Mouse (Mus musculus) midbrain, embryonic 15.5 days (tissue): ENCODE results near the gene Katnal1. TPM values are rescaled to one million over a fixed set of nuclear protein-coding genes. Genes with fewer than 3 reads are reported as not detected.

ENCODE experiments used
- ATAC-seq: fragments of 200-750 bp; cut with Nextera tagmentation; replicated peaks from 2 replicates; pipeline ENCODE4 v1.8.0; 2017; ENCODE audit warnings: moderate TSS enrichment
- H3K27ac ChIP-seq: fragments of 300-500 bp; sonication (generic); 2 replicates; pipeline ENCODE4 v1.5.1; 2015; ENCODE audit warnings: mild to moderate bottlenecking, inconsistent platforms
- H3K27me3 ChIP-seq: fragments of 300-500 bp; sonication (generic); replicated peaks from 2 replicates; pipeline ENCODE4 v1.6.1; 2015; ENCODE audit warnings: inconsistent platforms
- H3K36me3 ChIP-seq: fragments of 300-500 bp; sonication (generic); replicated peaks from 2 replicates; pipeline ENCODE4 v1.6.1; 2015; ENCODE audit warnings: inconsistent platforms
- H3K4me1 ChIP-seq: fragments of 300-500 bp; sonication (generic); 2 replicates; pipeline ENCODE4 v1.6.1; 2015; ENCODE audit warnings: inconsistent platforms
- H3K4me2 ChIP-seq: fragments of 300-500 bp; sonication (generic); 2 replicates; pipeline ENCODE4 v1.6.1; 2015; ENCODE audit warnings: inconsistent platforms, mild to moderate bottlenecking, moderate library complexity
- H3K4me3 ChIP-seq: fragments of 300-500 bp; sonication (generic); 2 replicates; pipeline ENCODE4 v1.5.1; 2015; ENCODE audit warnings: mild to moderate bottlenecking, inconsistent platforms
- H3K9ac ChIP-seq: fragments of 300-500 bp; sonication (generic); 2 replicates; pipeline ENCODE4 v1.6.1; 2015; ENCODE audit warnings: mild to moderate bottlenecking, inconsistent platforms
- H3K9me3 ChIP-seq: fragments of 300-500 bp; sonication (generic); 2 replicates; pipeline ENCODE4 v1.6.1; 2016; ENCODE audit warnings: inconsistent platforms
- WGBS: fragments of 180-500 bp; shearing (Covaris S2); methylation state at CpG from one replicate; pipeline ENCODE4 v1.1.7; 2015; ENCODE audit warnings: mixed read lengths; 5-methylcytosine and 5-hydroxymethylcytosine counted together
- polyA plus RNA-seq: library from polyadenylated mRNA; unstranded; fragments of >200 nt; fragmentation: Nextera tagmentation; extraction: Ambion mirVana; gene quantifications from 2 replicates; pipeline ENCODE4 v1.2.1, GENCODE M21; 2015

Katnal1 gene
- polyA plus RNA-seq, 1 experiment from 2014 or later, result 42.7 TPM

GRCm38 (mm10) chr5:148863409-148863808, 65.7 kb downstream of the Katnal1 start:
- ATAC-seq, result no peak
- Histone ChIP-seq H3K4me3 (no peak overlapping the region), H3K36me3 (no peaks in the 10 kb centered on the region), H3K9ac (no peak overlapping the region), H3K27me3 (no peaks in the 10 kb centered on the region), H3K9me3 (no peaks in the 10 kb centered on the region), H3K4me1 (peaks cover 5% of the 10 kb centered on the region; the same call in 1 of the 2 replicates), H3K4me2 (no peak overlapping the region), H3K27ac (no peak overlapping the region)
- 66% methylated on average over 6 of the region's 6 CpGs for WGBS

GRCm38 (mm10) chr5:148862853-148863252, 66.3 kb downstream of the Katnal1 start:
- Histone ChIP-seq H3K4me2 (no peak overlapping the region), H3K4me1 (peaks cover 5% of the 10 kb centered on the region; the same call in 1 of the 2 replicates), H3K27me3 (no peaks in the 10 kb centered on the region), H3K27ac (no peak overlapping the region), H3K36me3 (no peaks in the 10 kb centered on the region), H3K4me3 (no peak overlapping the region), H3K9ac (no peak overlapping the region), H3K9me3 (no peaks in the 10 kb centered on the region)
- WGBS, result 69% methylated on average over 10 of the region's 10 CpGs
- ATAC-seq, result no peak

GRCm38 (mm10) chr5:148862136-148862535, 67.0 kb downstream of the Katnal1 start:
- no peak overlapping the region for H3K27ac ChIP-seq
- H3K4me3 ChIP-seq, result no peak overlapping the region
- peaks cover 5% of the 10 kb centered on the region; the same call in 1 of the 2 replicates for H3K4me1 ChIP-seq
- H3K9me3 ChIP-seq, result no peaks in the 10 kb centered on the region
- H3K4me2 ChIP-seq, result no peak overlapping the region
- H3K36me3 ChIP-seq, result no peaks in the 10 kb centered on the region
- 69% methylated on average over 8 of the region's 8 CpGs for WGBS
- ATAC-seq, result no peak
- no peak overlapping the region for H3K9ac ChIP-seq
- no peaks in the 10 kb centered on the region for H3K27me3 ChIP-seq

GRCm38 (mm10) chr5:148857522-148857921, 71.6 kb downstream of the Katnal1 start:
- no peaks in the 10 kb centered on the region for H3K36me3 ChIP-seq
- no peaks in the 10 kb centered on the region for H3K27me3 ChIP-seq
- no peaks in the 10 kb centered on the region for H3K9me3 ChIP-seq
- peaks cover 15% of the 10 kb centered on the region for H3K4me1 ChIP-seq
- no peak overlapping the region for H3K4me2 ChIP-seq
- ATAC-seq, result no peak
- no peak overlapping the region for H3K9ac ChIP-seq
- no peak overlapping the region for H3K4me3 ChIP-seq
- no peak overlapping the region for H3K27ac ChIP-seq
- WGBS, result 93% methylated on average over 3 of the region's 3 CpGs

GRCm38 (mm10) chr5:148855047-148855446, 74.1 kb downstream of the Katnal1 start:
- Histone ChIP-seq H3K4me3 (no peak overlapping the region), H3K9me3 (no peaks in the 10 kb centered on the region), H3K9ac (no peak overlapping the region), H3K36me3 (no peaks in the 10 kb centered on the region), H3K27ac (no peak overlapping the region; the same call in 1 of the 2 replicates), H3K4me1 (peaks cover 15% of the 10 kb centered on the region), H3K4me2 (no peak overlapping the region), H3K27me3 (no peaks in the 10 kb centered on the region)
- ATAC-seq, result no peak
- WGBS, result 82% methylated on average over 8 of the region's 8 CpGs

- 28% methylated on average over 5 of the region's 5 CpGs for WGBS
- H3K4me2 ChIP-seq, result no peak overlapping the region
- peak; percentile 90 for ATAC-seq
- H3K4me1 ChIP-seq, result peaks cover 15% of the 10 kb centered on the region
- H3K9ac ChIP-seq, result no peak overlapping the region
- H3K4me3 ChIP-seq, result no peak overlapping the region
- H3K9me3 ChIP-seq, result no peaks in the 10 kb centered on the region
- no peaks in the 10 kb centered on the region for H3K36me3 ChIP-seq
- peak overlapping the region; percentile 51 for H3K27ac ChIP-seq
- no peaks in the 10 kb centered on the region for H3K27me3 ChIP-seq
These were observed 75.0 kb downstream of the Katnal1 start for GRCm38 (mm10) chr5:148854166-148854565.

- H3K4me1 ChIP-seq, result peaks cover 8% of the 10 kb centered on the region
- H3K27me3 ChIP-seq, result no peaks in the 10 kb centered on the region
- no peak overlapping the region for H3K27ac ChIP-seq
- WGBS, result 91% methylated on average over 6 of the region's 6 CpGs
- H3K9me3 ChIP-seq, result no peaks in the 10 kb centered on the region
- no peak overlapping the region for H3K4me3 ChIP-seq
- no peaks in the 10 kb centered on the region for H3K36me3 ChIP-seq
- H3K9ac ChIP-seq, result no peak overlapping the region
- H3K4me2 ChIP-seq, result no peak overlapping the region
- no peak for ATAC-seq
These were observed 79.6 kb downstream of the Katnal1 start for GRCm38 (mm10) chr5:148849516-148849915.

GRCm38 (mm10) chr5:148847032-148847431, 82.1 kb downstream of the Katnal1 start:
- no peaks in the 10 kb centered on the region for H3K27me3 ChIP-seq
- 95% methylated on average over 5 of the region's 5 CpGs for WGBS
- no peak overlapping the region for H3K27ac ChIP-seq
- no peak for ATAC-seq
- no peak overlapping the region for H3K9ac ChIP-seq
- H3K4me3 ChIP-seq, result no peak overlapping the region
- H3K36me3 ChIP-seq, result no peaks in the 10 kb centered on the region
- no peaks in the 10 kb centered on the region for H3K4me1 ChIP-seq
- H3K9me3 ChIP-seq, result no peaks in the 10 kb centered on the region
- no peak overlapping the region for H3K4me2 ChIP-seq

GRCm38 (mm10) chr5:148837069-148837468, 92.1 kb downstream of the Katnal1 start:
- no peak overlapping the region for H3K4me3 ChIP-seq
- H3K27me3 ChIP-seq, result peaks cover 3% of the 10 kb centered on the region; the same call in 1 of the 2 replicates
- WGBS, result 36% methylated on average over 8 of the region's 8 CpGs
- H3K9me3 ChIP-seq, result no peaks in the 10 kb centered on the region
- no peak overlapping the region for H3K9ac ChIP-seq
- no peaks in the 10 kb centered on the region for H3K36me3 ChIP-seq
- no peak overlapping the region for H3K4me2 ChIP-seq
- H3K27ac ChIP-seq, result no peak overlapping the region
- peaks cover under 1% of the 10 kb centered on the region; the same call in 1 of the 2 replicates for H3K4me1 ChIP-seq
- ATAC-seq, result no peak

- H3K9ac ChIP-seq, result 0 out of 2 replicates have a peak overlapping the region, but pooled peaks have one; percentile 21
- H3K36me3 ChIP-seq, result no peaks in the 10 kb centered on the region
- no peaks in the 10 kb centered on the region for H3K9me3 ChIP-seq
- ATAC-seq, result 0 out of 2 replicates have a peak, but pooled peaks have one; percentile 56
- peaks cover 4% of the 10 kb centered on the region; the same call in 1 of the 2 replicates for H3K27me3 ChIP-seq
- no peak overlapping the region for H3K27ac ChIP-seq
- peaks cover 12% of the 10 kb centered on the region for H3K4me1 ChIP-seq
- WGBS, result 4% methylated on average over 23 of the region's 23 CpGs
- 0 out of 2 replicates have a peak overlapping the region, but pooled peaks have one; percentile 10 for H3K4me3 ChIP-seq
- peak overlapping the region; percentile 42 for H3K4me2 ChIP-seq
These were observed 97.4 kb downstream of the Katnal1 start for GRCm38 (mm10) chr5:148831596-148832257.

- H3K4me3 ChIP-seq, result peak overlapping the region; percentile 10; the same call in 1 of the 2 replicates
- H3K36me3 ChIP-seq, result no peaks in the 10 kb centered on the region
- H3K27me3 ChIP-seq, result peaks cover 4% of the 10 kb centered on the region; the same call in 1 of the 2 replicates
- H3K4me2 ChIP-seq, result peak overlapping the region; percentile 42
- 3% methylated on average over 9 of the region's 9 CpGs for WGBS
- no peak overlapping the region for H3K27ac ChIP-seq
- peaks cover 12% of the 10 kb centered on the region for H3K4me1 ChIP-seq
- H3K9ac ChIP-seq, result 0 out of 2 replicates have a peak overlapping the region, but pooled peaks have one; percentile 21
- no peaks in the 10 kb centered on the region for H3K9me3 ChIP-seq
- no peak for ATAC-seq
These were observed 98.0 kb downstream of the Katnal1 start for GRCm38 (mm10) chr5:148831141-148831547.

- peaks cover 3% of the 10 kb centered on the region; the same call in 1 of the 2 replicates for H3K4me1 ChIP-seq
- 81% methylated on average over 7 of the region's 7 CpGs for WGBS
- H3K27ac ChIP-seq, result no peak overlapping the region
- H3K9me3 ChIP-seq, result no peaks in the 10 kb centered on the region
- no peak for ATAC-seq
- H3K4me3 ChIP-seq, result no peak overlapping the region
- no peak overlapping the region for H3K9ac ChIP-seq
- no peak overlapping the region for H3K4me2 ChIP-seq
- no peaks in the 10 kb centered on the region for H3K27me3 ChIP-seq
- H3K36me3 ChIP-seq, result no peaks in the 10 kb centered on the region
These were observed 103.4 kb downstream of the Katnal1 start for GRCm38 (mm10) chr5:148825732-148826131.

GRCm38 (mm10) chr5:148822772-148823171, 106.3 kb downstream of the Katnal1 start:
- no peak for ATAC-seq
- no peak overlapping the region for H3K9ac ChIP-seq
- no peak overlapping the region for H3K4me3 ChIP-seq
- no peaks in the 10 kb centered on the region for H3K27me3 ChIP-seq
- no peak overlapping the region for H3K4me2 ChIP-seq
- no peaks in the 10 kb centered on the region for H3K36me3 ChIP-seq
- H3K9me3 ChIP-seq, result no peaks in the 10 kb centered on the region
- no peak overlapping the region for H3K27ac ChIP-seq
- 81% methylated on average over 13 of the region's 13 CpGs for WGBS
- peaks cover 11% of the 10 kb centered on the region for H3K4me1 ChIP-seq
